Mouse (Mus musculus) lung, postnatal 0 days (tissue): ENCODE measurements around the gene Fyn.

Experiments
- CTCF ChIP-seq: IDR thresholded peaks from 2 replicates; pipeline ENCODE4 v1.5.1; 2016; ENCODE audit warnings: antibody characterized with exemption, mild to moderate bottlenecking
- EP300 ChIP-seq: IDR thresholded peaks from 2 replicates; pipeline ENCODE4 v1.6.1; 2016; ENCODE audit warnings: antibody characterized with exemption, mild to moderate bottlenecking, control low read depth

DNA sequence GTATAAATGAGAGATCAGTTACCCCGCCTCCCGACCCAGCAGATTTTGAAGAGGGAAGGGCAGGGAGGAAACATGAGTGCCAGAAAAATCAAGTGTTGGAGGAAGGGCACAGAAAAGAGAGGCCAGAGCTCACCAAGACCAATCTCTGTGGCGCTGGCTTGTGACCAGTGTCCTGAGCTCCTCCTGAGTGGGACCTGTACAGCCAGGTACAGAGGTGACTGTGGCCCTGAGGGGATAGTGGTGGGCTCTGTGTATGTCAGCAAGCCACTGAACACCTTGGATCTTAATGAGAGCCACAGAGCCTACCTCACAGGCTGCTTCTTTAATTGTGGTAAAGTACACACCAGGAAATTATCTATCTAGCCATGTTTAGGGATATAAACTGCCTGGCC, 229.1 kb downstream of the Fyn start:
- TF ChIP-seq CTCF: no peak
- TF ChIP-seq EP300: no peak
